Mouse (Mus musculus) liver, postnatal 0 days (tissue): ENCODE results near the gene Fga. TPM values are rescaled to one million over a fixed set of nuclear protein-coding genes. Genes with fewer than 3 reads are reported as not detected.

ENCODE experiments used
- ATAC-seq: fragments of 200-750 bp; cut with Nextera tagmentation; 2 replicates; pipeline ENCODE4 v1.8.0; 2017; ENCODE audit warnings: mild to moderate bottlenecking, moderate library complexity
- DNase-seq: peaks from one replicate; pipeline ENCODE4 v3.0.0-alpha.2; 2016
- H3K27ac ChIP-seq: fragments of 300-500 bp; sonication (generic); 2 replicates; pipeline ENCODE4 v1.5.1; 2014; ENCODE audit warnings: antibody characterized with exemption, moderate library complexity, mild to moderate bottlenecking, low read depth
- H3K27me3 ChIP-seq: fragments of 300-500 bp; sonication (generic); 2 replicates; pipeline ENCODE4 v1.6.1; 2014; ENCODE audit warnings: low read length, control low read depth, mixed read lengths; ENCODE audit not compliant: insufficient read depth
- H3K36me3 ChIP-seq: fragments of 300-500 bp; sonication (generic); replicated peaks from 2 replicates; pipeline ENCODE4 v1.6.1; 2014; ENCODE audit warnings: mild to moderate bottlenecking, control low read depth, low read length, moderate library complexity, mixed read lengths; ENCODE audit not compliant: insufficient read depth
- H3K4me1 ChIP-seq: fragments of 300-500 bp; sonication (generic); 2 replicates; pipeline ENCODE4 v1.6.1; 2014; ENCODE audit warnings: antibody characterized with exemption, mild to moderate bottlenecking, control low read depth; ENCODE audit not compliant: insufficient read depth
- H3K4me2 ChIP-seq: fragments of 300-500 bp; sonication (generic); 2 replicates; pipeline ENCODE4 v1.6.1; 2014; ENCODE audit warnings: low read depth, mild to moderate bottlenecking, low read length, moderate library complexity, mixed read lengths
- H3K4me3 ChIP-seq: fragments of 300-500 bp; sonication (generic); 2 replicates; pipeline ENCODE4 v1.5.1; 2014; ENCODE audit warnings: low read depth, low read length
- H3K9ac ChIP-seq: fragments of 300-500 bp; sonication (generic); replicated peaks from 2 replicates; pipeline ENCODE4 v1.6.1; 2014; ENCODE audit warnings: mild to moderate bottlenecking, moderate library complexity
- H3K9me3 ChIP-seq: fragments of 300-500 bp; sonication (generic); 2 replicates; pipeline ENCODE4 v1.6.1; 2016; ENCODE audit warnings: mild to moderate bottlenecking, control low read depth, low read length, mixed read lengths
- CTCF ChIP-seq: sonication (generic); IDR thresholded peaks from 2 replicates; pipeline ENCODE4 v1.5.1; 2016; ENCODE audit warnings: antibody characterized with exemption, low read depth
- EP300 ChIP-seq: IDR thresholded peaks from 2 replicates; pipeline ENCODE4 v1.6.1; 2016; ENCODE audit warnings: antibody characterized with exemption, low read depth, mild to moderate bottlenecking
- WGBS: fragments of 180-500 bp; shearing (Covaris S2); extraction: QIAGEN DNeasy Blood & Tissue Kit; methylation state at CpG from one replicate; pipeline ENCODE4 v1.1.7; 2014; ENCODE audit not compliant: insufficient replicate concordance; 5-methylcytosine and 5-hydroxymethylcytosine counted together
- polyA plus RNA-seq: library from polyadenylated mRNA; unstranded; fragments of >200 nt; fragmentation: Nextera tagmentation; extraction: Ambion mirVana; gene quantifications from 2 replicates; pipeline ENCODE4 v1.2.1, GENCODE M21; 2015

Fga gene
- polyA plus RNA-seq, 1 experiment from 2014 or later: 4,366 TPM

DNA sequence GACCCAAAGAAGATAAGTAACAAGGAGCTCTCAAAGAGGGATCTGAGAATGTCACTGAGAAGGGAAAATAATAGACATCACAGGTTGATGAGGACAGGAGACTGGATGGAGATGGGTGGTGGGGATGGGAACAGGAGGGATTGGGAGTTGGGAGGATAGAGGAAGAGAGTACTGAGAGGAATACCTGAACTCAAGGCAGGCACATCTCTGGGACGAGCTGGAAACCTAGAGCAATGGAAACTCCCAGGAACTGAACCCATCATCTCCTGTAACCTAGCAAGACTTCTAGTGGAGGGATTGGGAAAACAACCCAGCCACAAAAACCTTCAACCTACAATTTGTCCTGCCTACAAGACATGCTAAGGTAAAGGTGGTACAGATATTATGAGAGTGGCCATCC lies 9.6 kb upstream of the Fga start:
- H3K9ac ChIP-seq: no peak overlapping the region
- WGBS: 48% methylated on average over 1 of the region's 1 CpGs
- TF ChIP-seq CTCF (no peak), EP300 (no peak)

DNA sequence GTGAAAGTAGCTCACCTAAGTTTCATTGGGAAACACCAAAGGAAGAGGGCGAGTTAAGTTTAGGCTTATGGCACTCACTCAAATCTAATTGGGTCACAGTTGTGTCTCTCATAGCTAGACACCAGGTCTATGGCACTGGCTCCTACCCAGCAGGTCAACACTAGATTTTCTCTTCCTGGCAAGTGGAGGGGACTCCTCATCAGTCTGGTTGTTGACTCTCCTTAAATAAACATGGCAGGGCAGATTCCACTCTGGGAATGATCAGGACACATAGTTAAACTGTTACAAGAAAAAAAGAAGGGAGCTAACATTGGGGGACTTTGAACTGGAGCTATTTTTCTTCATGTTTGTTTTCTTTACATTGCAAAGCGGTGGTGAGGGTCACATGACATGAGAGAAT lies 5.5 kb upstream of the Fga start:
- Histone ChIP-seq H3K4me2 (0 out of 2 replicates have a peak overlapping the region, but pooled peaks have one; percentile 18), H3K4me1 (no peaks in the 10 kb centered on the region; the same call in 1 of the 2 replicates), H3K9ac (no peak overlapping the region), H3K4me3 (no peak overlapping the region), H3K9me3 (no peaks in the 10 kb centered on the region), H3K27me3 (no peaks in the 10 kb centered on the region), H3K27ac (peak overlapping the region; percentile 85), H3K36me3 (no peaks in the 10 kb centered on the region)
- 55% methylated on average over 2 of the region's 2 CpGs for WGBS
- DNase-seq (no peak), ATAC-seq (peak; percentile 92)
- peak; percentile 74 for TF ChIP-seq EP300
- no peak for TF ChIP-seq CTCF

More for the DNA sequence above, 9.6 kb upstream of the Fga start:
- ATAC-seq (peak; percentile 5; the same call in 1 of the 2 replicates), DNase-seq (no peak)
- no peaks in the 10 kb centered on the region; the same call in 1 of the 2 replicates for H3K36me3 ChIP-seq
- H3K27me3 ChIP-seq: no peaks in the 10 kb centered on the region
- H3K4me1 ChIP-seq: no peaks in the 10 kb centered on the region
- no peak overlapping the region for H3K4me2 ChIP-seq
- no peaks in the 10 kb centered on the region for H3K9me3 ChIP-seq
- no peak overlapping the region for H3K4me3 ChIP-seq
- H3K27ac ChIP-seq: peak overlapping the region; percentile 51

DNA sequence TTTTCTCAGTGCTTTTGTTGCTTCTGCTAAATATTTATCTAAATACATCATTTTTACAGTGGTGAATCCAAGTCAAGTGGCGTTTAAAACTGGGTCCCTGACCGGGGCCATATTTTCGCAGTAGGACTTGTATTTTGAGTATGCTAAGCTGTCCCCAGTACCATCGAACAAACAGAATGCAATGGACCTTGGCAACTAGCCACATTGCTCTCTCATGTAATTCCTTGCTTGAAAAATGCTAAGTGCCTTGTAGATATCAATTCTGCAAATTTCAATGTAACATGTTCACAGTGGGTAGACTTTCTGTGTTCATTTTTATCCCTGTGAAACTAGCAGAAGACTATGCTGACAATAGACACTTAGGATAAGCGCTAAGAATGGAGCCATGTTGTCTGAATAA lies 4.7 kb upstream of the Fga start:
- no peak for ATAC-seq
- DNase-seq: no peak
- H3K27me3 ChIP-seq: no peaks in the 10 kb centered on the region
- no peak overlapping the region for H3K9ac ChIP-seq
- H3K27ac ChIP-seq: peak overlapping the region; percentile 83
- no peaks in the 10 kb centered on the region for H3K36me3 ChIP-seq
- no peaks in the 10 kb centered on the region for H3K9me3 ChIP-seq
- H3K4me3 ChIP-seq: no peak overlapping the region
- H3K4me2 ChIP-seq: 0 out of 2 replicates have a peak overlapping the region, but pooled peaks have one; percentile 18
- H3K4me1 ChIP-seq: no peaks in the 10 kb centered on the region; the same call in 1 of the 2 replicates
- TF ChIP-seq CTCF: no peak
- no peak for TF ChIP-seq EP300
- WGBS: 71% methylated on average over 5 of the region's 5 CpGs

DNA sequence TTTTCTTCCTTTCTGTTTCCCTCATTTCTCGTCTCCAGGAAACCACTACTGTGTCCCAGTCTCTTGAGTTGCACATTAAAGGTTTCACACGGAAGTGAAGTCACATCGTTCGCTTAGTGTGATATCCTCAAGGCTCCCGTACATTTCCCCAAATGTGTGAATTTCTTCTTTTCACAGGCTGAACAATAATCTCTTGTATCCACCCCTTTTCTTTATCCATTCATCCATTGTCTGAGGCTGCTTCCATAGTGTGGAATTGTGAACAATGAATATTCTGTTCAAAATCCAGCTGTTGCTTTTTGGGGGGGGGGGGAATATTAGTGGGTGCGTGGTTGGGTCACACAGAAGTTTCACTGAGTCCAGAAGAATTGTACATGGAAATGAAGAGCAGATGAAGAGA lies 840 bp upstream of the Fga start:
- WGBS: 69% methylated on average over 6 of the region's 6 CpGs

DNA sequence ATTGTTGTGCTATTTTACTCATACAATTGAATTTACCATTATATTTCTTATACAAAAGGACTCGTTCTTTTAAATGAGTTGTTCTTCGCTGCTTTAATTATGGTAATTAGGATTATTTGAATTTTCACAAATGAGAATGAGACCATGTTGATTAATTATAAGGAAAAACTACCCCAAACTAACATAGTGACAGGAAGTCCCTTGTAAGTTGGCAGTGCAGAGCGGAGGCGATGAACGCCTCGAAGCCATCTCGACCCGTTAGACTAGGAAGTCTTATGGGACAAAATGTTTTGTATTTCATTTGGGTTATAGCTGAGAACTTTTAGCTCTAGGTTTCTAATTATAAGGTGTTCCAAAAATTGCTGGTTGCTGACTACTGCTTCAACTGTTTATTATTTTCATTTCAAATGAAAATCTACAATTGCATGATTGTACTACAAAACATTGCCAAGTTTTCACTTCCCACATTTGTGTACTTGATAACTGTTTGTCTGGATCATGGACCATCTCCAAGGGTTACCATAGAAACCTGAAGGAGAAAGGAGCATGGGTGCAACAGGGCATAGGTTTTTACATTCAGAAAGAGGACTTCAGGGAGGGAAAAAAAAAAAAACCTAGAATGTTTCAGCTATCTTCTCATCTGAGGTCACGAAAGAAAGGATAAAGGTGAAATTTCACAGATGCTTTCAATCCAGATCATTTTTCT lies 1.8 kb downstream of the Fga start:
- no peak for TF ChIP-seq CTCF
- no peak for TF ChIP-seq EP300
- DNase-seq: no peak
- Histone ChIP-seq H3K36me3 (no peaks in the 10 kb centered on the region), H3K4me3 (peak overlapping the region; percentile 47), H3K9ac (peak overlapping the region; percentile 46; the same call in 1 of the 2 replicates), H3K27ac (peak overlapping the region; percentile 24), H3K4me2 (peak overlapping the region; percentile 45), H3K9me3 (no peaks in the 10 kb centered on the region), H3K4me1 (no peaks in the 10 kb centered on the region; the same call in 1 of the 2 replicates), H3K27me3 (no peaks in the 10 kb centered on the region)
- no peak for ATAC-seq
- WGBS: 64% methylated on average over 9 of the region's 9 CpGs

More for the DNA sequence above, 840 bp upstream of the Fga start:
- Histone ChIP-seq H3K4me2 (peak overlapping the region; percentile 42; the same call in 1 of the 2 replicates), H3K27ac (peak overlapping the region; percentile 93), H3K9ac (no peak overlapping the region), H3K27me3 (no peaks in the 10 kb centered on the region), H3K4me1 (no peaks in the 10 kb centered on the region; the same call in 1 of the 2 replicates), H3K4me3 (no peak overlapping the region), H3K9me3 (no peaks in the 10 kb centered on the region), H3K36me3 (no peaks in the 10 kb centered on the region)
- TF ChIP-seq CTCF (no peak), EP300 (no peak)
- ATAC-seq (no peak), DNase-seq (no peak)

DNA sequence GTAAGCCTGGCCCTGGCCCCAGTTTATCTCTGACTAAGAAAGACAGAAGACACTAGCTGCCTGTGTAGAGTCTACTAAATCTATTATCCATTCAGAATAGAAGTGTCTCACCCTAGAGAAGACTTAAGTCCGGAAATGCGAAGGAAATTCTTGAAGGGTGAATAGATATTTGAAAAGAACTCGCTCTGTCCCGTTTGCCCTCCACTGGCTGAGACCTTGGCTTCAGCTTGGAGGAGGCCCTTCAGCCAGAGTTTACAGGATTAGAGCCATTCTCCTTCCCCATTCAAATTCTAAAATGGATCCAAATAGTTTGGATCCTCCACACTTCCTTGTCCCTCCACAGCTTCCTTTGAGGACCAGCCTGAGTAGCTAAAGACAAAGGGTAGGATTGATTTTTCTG lies 4.5 kb downstream of the Fga start:
- no peaks in the 10 kb centered on the region for H3K36me3 ChIP-seq
- H3K9ac ChIP-seq: no peak overlapping the region
- H3K4me1 ChIP-seq: no peaks in the 10 kb centered on the region
- H3K4me3 ChIP-seq: no peak overlapping the region
- H3K27me3 ChIP-seq: no peaks in the 10 kb centered on the region
- DNase-seq (no peak), ATAC-seq (no peak)
- 0 out of 2 replicates have a peak overlapping the region, but pooled peaks have one; percentile 16 for H3K27ac ChIP-seq
- WGBS: 69% methylated on average over 4 of the region's 4 CpGs
- H3K9me3 ChIP-seq: no peaks in the 10 kb centered on the region
- no peak for TF ChIP-seq EP300
- TF ChIP-seq CTCF: no peak
- peak overlapping the region; percentile 45; the same call in 1 of the 2 replicates for H3K4me2 ChIP-seq
